Mouse (Mus musculus): ENCODE results near the gene Prph.
A peak's percentile ranks its signal among the peaks of the same experiment; 100 is the strongest.

Gene Prph

DNA sequence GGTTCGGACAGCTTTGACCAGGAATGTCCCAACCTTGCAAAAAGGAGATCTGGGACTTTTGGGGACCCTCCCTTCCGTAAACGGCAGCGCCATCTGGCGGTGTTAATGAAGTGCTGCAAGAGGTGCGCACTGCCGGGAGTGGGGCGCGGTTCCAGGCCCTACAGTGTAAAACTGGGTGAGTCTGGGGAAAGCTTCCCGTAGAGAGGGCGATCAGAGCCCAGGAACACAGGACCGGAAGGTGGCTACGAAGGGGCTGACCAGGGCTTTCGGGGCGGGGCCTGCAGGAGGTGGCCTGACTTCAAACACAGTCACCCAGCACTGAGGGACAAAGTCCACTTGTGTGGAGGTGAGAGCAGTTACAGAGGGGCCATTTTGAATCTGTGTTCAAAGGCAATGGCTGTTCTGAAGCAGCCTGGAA is 44.2 kb downstream of the Prph start:
- peak; percentile 79 for DNase-seq

DNA sequence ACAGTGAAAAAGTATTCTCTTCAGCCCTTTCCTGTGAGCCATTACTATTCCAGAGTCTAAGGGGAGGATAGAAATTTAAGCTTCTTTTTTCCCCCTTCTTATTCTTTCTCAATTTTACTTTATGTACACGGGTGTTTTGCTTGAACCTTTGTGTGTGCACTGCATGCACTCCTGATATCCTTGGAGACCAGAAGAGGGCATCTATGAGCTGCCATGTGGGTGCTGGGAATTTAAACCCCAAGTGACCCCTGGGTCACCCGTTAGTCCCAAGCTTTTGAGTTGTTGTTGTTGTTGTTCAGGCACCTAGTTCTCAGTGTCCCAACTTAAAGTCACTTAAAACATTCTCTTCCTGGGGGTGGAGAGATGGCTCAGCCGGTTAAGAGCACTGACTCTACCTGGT is 45.0 kb downstream of the Prph start:
- no peak for DNase-seq

DNA sequence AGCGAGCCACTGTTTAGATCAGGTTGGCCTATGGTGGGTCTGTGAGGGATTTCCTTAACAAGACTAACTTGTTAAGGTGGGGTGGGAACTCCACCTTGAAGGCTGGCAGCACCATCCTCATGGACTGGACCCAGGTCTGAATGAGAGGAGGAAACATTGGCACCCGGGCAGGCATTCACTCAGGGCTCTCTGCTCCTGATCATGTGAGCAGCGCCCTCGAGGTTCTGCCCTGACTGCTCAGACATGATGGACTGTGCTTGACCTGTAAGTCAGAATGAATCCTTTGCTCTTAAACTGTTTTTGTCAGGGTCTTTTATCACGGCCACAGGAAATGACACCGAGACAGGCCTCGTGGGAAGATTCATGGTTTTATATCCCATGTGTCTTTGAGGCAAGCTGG is 50.3 kb downstream of the Prph start:
- no peak for DNase-seq

DNA sequence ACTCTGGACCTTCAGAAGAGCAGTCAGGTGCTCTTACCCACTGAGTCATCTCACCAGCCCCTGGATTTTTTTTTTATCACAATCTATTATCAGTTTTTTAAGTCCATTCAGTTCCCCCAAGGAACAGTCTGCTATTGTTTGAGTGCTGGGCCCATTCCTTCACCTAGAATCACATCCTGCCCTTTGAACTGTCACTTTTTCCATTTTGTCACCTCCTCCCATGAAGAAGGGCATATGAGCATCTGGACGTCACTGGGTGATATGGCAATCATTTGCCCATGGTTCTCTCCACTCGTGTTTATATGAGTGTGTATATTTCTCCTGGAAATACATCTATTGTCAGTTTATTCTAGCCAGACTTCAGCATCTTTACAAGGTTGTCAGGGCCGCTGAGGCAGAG is 52.9 kb downstream of the Prph start:
- no peak for DNase-seq
